ENCODE assay signal across 21 mouse cellular contexts in genomic region chr10:61392584-61392983, GRCm38 (mm10). TPM values are rescaled to one million over a fixed set of nuclear protein-coding genes. Genes with fewer than 3 reads are reported as not detected.
A peak's percentile ranks its signal among the peaks of the same experiment; 100 is the strongest.
DNase-seq lines count a peak whose midpoint lies in the region; ATAC-seq and TF ChIP-seq lines count a peak whose summit lies in the region.
"Had no signal": no experiment of that assay in that cellular context is flagged by ENCODE, and none has a peak within 500 bp of the region (broad histone marks: within the 10 kb centered on the region; RNA-seq: fewer than 3 reads in every experiment).

No protein-coding gene starts in this region.

- no peak overlapping the region for H3K4me3 ChIP-seq in heart, embryonic 12.5 days
- H3K4me3 ChIP-seq in kidney, embryonic 15.5 days (replicated peaks) = no peak overlapping the region
- no peak overlapping the region for H3K4me3 ChIP-seq in kidney, adult 2 months (ENCODE audit: insufficient read depth, low read depth, low read length)
- H3K4me3 ChIP-seq in lung, embryonic 15.5 days = no peak overlapping the region
- H3K4me3 ChIP-seq in embryonic facial prominence, embryonic 10.5 days = no peak overlapping the region
- H3K4me3 ChIP-seq: embryonic facial prominence, embryonic 13.5 days; forebrain, embryonic 12.5 days had no signal

- no peak overlapping the region for H3K27ac ChIP-seq in heart, embryonic 12.5 days (ENCODE audit: poor library complexity, severe bottlenecking)
- H3K27ac ChIP-seq in kidney, embryonic 15.5 days = no peak overlapping the region
- no peak overlapping the region for H3K27ac ChIP-seq in kidney, adult 2 months (ENCODE audit: insufficient read depth, low read depth, low read length)
- H3K27ac ChIP-seq in lung, embryonic 15.5 days = peak overlapping the region; percentile 50; the same call in 1 of the 2 replicates
- H3K27ac ChIP-seq in embryonic facial prominence, embryonic 10.5 days (replicated peaks) = 0 out of 2 replicates have a peak overlapping the region, but pooled peaks have one; percentile 6
- H3K27ac ChIP-seq: embryonic facial prominence, embryonic 13.5 days; forebrain, embryonic 12.5 days; hindbrain, embryonic 14.5 days had no signal

- peaks cover 32% of the 10 kb centered on the region for H3K4me1 ChIP-seq in heart, embryonic 12.5 days (replicated peaks)
- peaks cover 18% of the 10 kb centered on the region; the same call in 1 of the 2 replicates for H3K4me1 ChIP-seq in kidney, embryonic 15.5 days
- H3K4me1 ChIP-seq in kidney, adult 2 months (ENCODE audit: control insufficient read depth, insufficient read depth, low read length) = no peaks in the 10 kb centered on the region
- peaks cover 36% of the 10 kb centered on the region for H3K4me1 ChIP-seq in lung, embryonic 15.5 days
- peaks cover 22% of the 10 kb centered on the region for H3K4me1 ChIP-seq in embryonic facial prominence, embryonic 10.5 days

- no peak for ATAC-seq in heart, embryonic 12.5 days (ENCODE audit: insufficient number of reproducible peaks, low FRiP score)
- no peak for ATAC-seq in kidney, embryonic 15.5 days (replicated peaks; ENCODE audit: low FRiP score)
- ATAC-seq in lung, embryonic 15.5 days (ENCODE audit: borderline replicate concordance, extremely low read depth, low FRiP score, low TSS enrichment) = no peak
- ATAC-seq: forebrain, embryonic 16.5 days had no signal

- TF ChIP-seq POLR2A in kidney, adult 2 months (IDR thresholded peaks at IDR 0.05; ENCODE audit: low read depth, low read length) = no peak

- peak overlapping the region; percentile 41; the same call in 1 of the 2 replicates for H3K9ac ChIP-seq in heart, embryonic 12.5 days
- 0 out of 2 replicates have a peak overlapping the region, but pooled peaks have one; percentile 17 for H3K9ac ChIP-seq in kidney, embryonic 15.5 days
- H3K9ac ChIP-seq in lung, embryonic 15.5 days = no peak overlapping the region
- H3K9ac ChIP-seq: embryonic facial prominence, embryonic 13.5 days; forebrain, embryonic 12.5 days; hindbrain, embryonic 14.5 days had no signal

- H3K27me3 ChIP-seq in heart, embryonic 12.5 days (replicated peaks) = no peaks in the 10 kb centered on the region
- no peaks in the 10 kb centered on the region for H3K27me3 ChIP-seq in kidney, embryonic 15.5 days
- H3K27me3 ChIP-seq in kidney, adult 2 months (replicated peaks; ENCODE audit: control insufficient read depth, insufficient read depth, low read length) = no peaks in the 10 kb centered on the region
- H3K27me3 ChIP-seq in lung, embryonic 15.5 days = no peaks in the 10 kb centered on the region
- no peaks in the 10 kb centered on the region; the same call in 1 of the 2 replicates for H3K27me3 ChIP-seq in embryonic facial prominence, embryonic 10.5 days (replicated peaks; ENCODE audit: low read depth, poor library complexity, severe bottlenecking)
- H3K27me3 ChIP-seq: embryonic facial prominence, embryonic 13.5 days had no signal

- H3K9me3 ChIP-seq in heart, embryonic 12.5 days (replicated peaks) = no peaks in the 10 kb centered on the region
- no peaks in the 10 kb centered on the region for H3K9me3 ChIP-seq in kidney, embryonic 15.5 days (replicated peaks)
- no peaks in the 10 kb centered on the region for H3K9me3 ChIP-seq in lung, embryonic 15.5 days
- no peaks in the 10 kb centered on the region for H3K9me3 ChIP-seq in embryonic facial prominence, embryonic 10.5 days
- H3K9me3 ChIP-seq: embryonic facial prominence, embryonic 13.5 days; forebrain, embryonic 12.5 days had no signal

- H3K4me2 ChIP-seq in heart, embryonic 12.5 days = no peak overlapping the region
- H3K4me2 ChIP-seq in kidney, embryonic 15.5 days = no peak overlapping the region
- no peak overlapping the region for H3K4me2 ChIP-seq in lung, embryonic 15.5 days
- H3K4me2 ChIP-seq: embryonic facial prominence, embryonic 13.5 days; forebrain, embryonic 12.5 days; heart, embryonic 11.5 days; hindbrain, embryonic 14.5 days had no signal

- no peak for TF ChIP-seq CTCF in kidney, adult 2 months (conservative IDR thresholded peaks at IDR 0.05; ENCODE audit: insufficient read depth, insufficient read length, low read depth, low read length)

- no peak for DNase-seq in heart, postnatal 25 days (ENCODE audit: low spot score)
- DNase-seq in kidney, adult 2 months = no peak
- no peak for DNase-seq in lung, postnatal 4 days
- DNase-seq in embryonic facial prominence, embryonic 10.5 days (ENCODE audit: low spot score) = no peak
- DNase-seq: adrenal gland, postnatal 10 days; cerebellum, adult 11 months; cerebellum, adult 9-10 months; cerebellum, postnatal 25 days; gastrocnemius, postnatal 10 days; heart, adult 18-20 months; heart, postnatal 4 days had no signal

- 36% methylated on average over 4 of the region's 4 CpGs for WGBS in heart, embryonic 12.5 days
- WGBS in kidney, embryonic 15.5 days = 36% methylated on average over 4 of the region's 4 CpGs
- WGBS in kidney, adult 2 months = 47% methylated on average over 4 of the region's 4 CpGs
- whole genome bisulfite sequencing in lung, embryonic 15.5 days = 19% methylated on average over 4 of the region's 4 CpGs
- 59% methylated on average over 4 of the region's 4 CpGs for WGBS in embryonic facial prominence, embryonic 10.5 days

- H3K36me3 ChIP-seq in heart, embryonic 12.5 days = no peaks in the 10 kb centered on the region
- no peaks in the 10 kb centered on the region for H3K36me3 ChIP-seq in kidney, embryonic 15.5 days
- no peaks in the 10 kb centered on the region for H3K36me3 ChIP-seq in kidney, adult 2 months (ENCODE audit: control insufficient read depth, insufficient read depth, low read length)
- no peaks in the 10 kb centered on the region for H3K36me3 ChIP-seq in lung, embryonic 15.5 days
- H3K36me3 ChIP-seq in embryonic facial prominence, embryonic 10.5 days (replicated peaks) = no peaks in the 10 kb centered on the region
- H3K36me3 ChIP-seq: embryonic facial prominence, embryonic 13.5 days; forebrain, embryonic 12.5 days had no signal

- intact Hi-C loops in heart, postnatal 25 days (cut with DNase I) = no loop called here

RNA-seq across cellular contexts. Expression of gene Pald1, which starts 9.3 kb away (rescaled TPM):
- 33.9 and 37.4 TPM in 2 replicates for polyA plus RNA-seq in heart, embryonic 12.5 days (2016; fragmentation: Nextera tagmentation; extraction: Ambion mirVana)
- 10 to 100 TPM; 16.1 to 21.9 TPM for total RNA-seq in heart, postnatal 25 days (2021)
- polyA plus RNA-seq in kidney, embryonic 15.5 days (2015; fragmentation: Nextera tagmentation; extraction: Ambion mirVana) = 33.5 and 37.3 TPM in 2 replicates
- 8.8 and 10.8 TPM in 2 replicates for polyA plus RNA-seq in kidney, adult 2 months (2012; rRNA removed)
- 47.5 and 48.1 TPM in 2 replicates for polyA plus RNA-seq in lung, embryonic 15.5 days (2015; fragmentation: Nextera tagmentation; extraction: Ambion mirVana)
- 29.9 and 35.3 TPM in 2 replicates for polyA plus RNA-seq in embryonic facial prominence, embryonic 10.5 days (2016; fragmentation: Nextera tagmentation; extraction: Ambion mirVana)

RNA-seq across cellular contexts. Expression of gene Nodal, which starts 25.2 kb away (rescaled TPM):
- polyA plus RNA-seq in heart, embryonic 12.5 days (2016; fragmentation: Nextera tagmentation; extraction: Ambion mirVana) = not detected in 2 replicates
- under 1 TPM in 1 of 2 experiments, not detected in 1; 0.10 TPM for total RNA-seq in heart, postnatal 25 days (2021)
- polyA plus RNA-seq in kidney, embryonic 15.5 days (2015; fragmentation: Nextera tagmentation; extraction: Ambion mirVana) = 0.38 and 0.42 TPM in 2 replicates
- 0.06 and 0.12 TPM in 2 replicates for polyA plus RNA-seq in kidney, adult 2 months (2012; rRNA removed)
- polyA plus RNA-seq in lung, embryonic 15.5 days (2015; fragmentation: Nextera tagmentation; extraction: Ambion mirVana) = 0.09 TPM in 1 of 2 replicates, not detected in the other
- 0.16 TPM in 1 of 2 replicates, not detected in the other for polyA plus RNA-seq in embryonic facial prominence, embryonic 10.5 days (2016; fragmentation: Nextera tagmentation; extraction: Ambion mirVana)
- total RNA-seq: heart, adult 18-20 months; MEL had no signal
- polyA plus RNA-seq: C2C12; forebrain, embryonic 12.5 days; heart, embryonic 11.5 days had no signal

RNA-seq across cellular contexts. Expression of gene Eif4ebp2, which starts 59.9 kb away (rescaled TPM):
- polyA plus RNA-seq in heart, embryonic 12.5 days (2016; fragmentation: Nextera tagmentation; extraction: Ambion mirVana) = 49.7 and 52.7 TPM in 2 replicates
- total RNA-seq in heart, postnatal 25 days (2021) = 10 to 100 TPM; 71.4 to 75.2 TPM
- polyA plus RNA-seq in kidney, embryonic 15.5 days (2015; fragmentation: Nextera tagmentation; extraction: Ambion mirVana) = 69.4 and 70.0 TPM in 2 replicates
- 127 and 128 TPM in 2 replicates for polyA plus RNA-seq in kidney, adult 2 months (2012; rRNA removed)
- polyA plus RNA-seq in lung, embryonic 15.5 days (2015; fragmentation: Nextera tagmentation; extraction: Ambion mirVana) = 69.3 and 71.4 TPM in 2 replicates
- polyA plus RNA-seq in embryonic facial prominence, embryonic 10.5 days (2016; fragmentation: Nextera tagmentation; extraction: Ambion mirVana) = 80.9 and 86.6 TPM in 2 replicates

Comparison
In these comparisons a context has a peak if more than half of its experiments do, and no peak if none do; other contexts are left out.
1. H3K27ac ChIP-seq: peak in lung, embryonic 15.5 days (single experiment) and embryonic facial prominence, embryonic 10.5 days (single experiment); none in heart, embryonic 12.5 days (single experiment), kidney, embryonic 15.5 days (single experiment) and kidney, adult 2 months (single experiment).